Mouse (Mus musculus): ENCODE results near the gene Gss. TPM values are rescaled to one million over a fixed set of nuclear protein-coding genes. Genes with fewer than 3 reads are reported as not detected.
A peak's percentile ranks its signal among the peaks of the same experiment; 100 is the strongest.

Gene Gss
- polyA plus RNA-seq, 1 experiment: 18.4 TPM

DNA sequence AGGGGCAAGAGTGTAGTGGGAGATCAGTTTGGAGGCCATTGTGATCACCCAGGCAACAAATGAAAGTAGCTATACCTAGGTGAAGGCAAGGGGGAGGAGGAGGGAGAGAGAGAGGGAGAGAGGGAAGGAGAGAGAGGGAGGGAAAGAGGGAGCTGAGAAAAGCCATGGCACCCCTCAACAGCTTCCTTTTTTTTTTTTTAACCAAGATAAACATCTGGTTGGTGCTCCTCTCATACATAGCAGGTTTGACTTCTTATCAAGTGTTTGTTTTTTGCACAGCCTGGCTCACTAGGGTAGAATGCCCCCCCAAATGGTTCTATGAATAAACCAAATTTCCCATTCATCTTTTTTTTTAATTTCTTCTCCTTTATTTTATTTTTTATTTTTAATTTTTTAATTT lies 56.3 kb downstream of the Gss start:
- Histone ChIP-seq H3K27ac (ENCODE audit: insufficient read depth, low read length) (no peak overlapping the region), H3K4me1 (ENCODE audit: control insufficient read depth, insufficient read depth, low read length) (peaks cover 1% of the 10 kb centered on the region), H3K4me3 (ENCODE audit: insufficient read depth, low read length) (no peak overlapping the region)
- TF ChIP-seq POLR2A (IDR thresholded peaks at IDR 0.05; ENCODE audit: extremely low read depth, insufficient read depth, low read length): no peak
- no peak for TF ChIP-seq CTCF (IDR thresholded peaks at IDR 0.05; ENCODE audit: extremely low read depth, insufficient read depth, low read length)

DNA sequence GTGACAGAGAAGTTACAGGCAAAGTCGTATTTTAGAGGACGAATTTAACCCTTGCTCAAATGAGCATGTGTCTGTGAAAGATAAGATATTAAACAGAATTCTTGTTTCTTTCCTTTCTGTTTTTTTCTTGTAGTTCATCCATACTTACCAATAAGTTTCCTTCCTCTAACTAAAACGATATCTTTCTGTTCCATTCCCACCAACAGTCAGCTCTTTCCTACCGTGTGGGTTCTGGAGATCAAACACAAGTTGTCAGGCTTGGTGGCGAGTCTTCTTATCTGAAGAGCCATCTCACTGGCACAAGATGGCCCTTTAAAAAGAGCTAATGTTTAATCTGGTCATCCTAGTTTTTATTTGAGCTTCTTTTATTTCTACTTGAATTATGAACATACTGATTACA lies 65.2 kb downstream of the Gss start:
- H3K4me1 ChIP-seq (ENCODE audit: control insufficient read depth, insufficient read depth, low read length): no peaks in the 10 kb centered on the region
- no peak overlapping the region for H3K4me3 ChIP-seq (ENCODE audit: insufficient read depth, low read length)
- H3K27ac ChIP-seq (ENCODE audit: insufficient read depth, low read length): no peak overlapping the region
- TF ChIP-seq CTCF (IDR thresholded peaks at IDR 0.05; ENCODE audit: extremely low read depth, insufficient read depth, low read length) (no peak), POLR2A (IDR thresholded peaks at IDR 0.05; ENCODE audit: extremely low read depth, insufficient read depth, low read length) (no peak)

GRCm38 (mm10) chr2:155524378-155524777 lies 68.2 kb downstream of the Gss start:
- no peak for TF ChIP-seq CTCF (IDR thresholded peaks at IDR 0.05; ENCODE audit: extremely low read depth, insufficient read depth, low read length)
- Histone ChIP-seq H3K4me1 (ENCODE audit: control insufficient read depth, insufficient read depth, low read length) (no peaks in the 10 kb centered on the region), H3K4me3 (ENCODE audit: insufficient read depth, low read length) (no peak overlapping the region), H3K27ac (ENCODE audit: insufficient read depth, low read length) (no peak overlapping the region)

- Histone ChIP-seq H3K4me1 (ENCODE audit: control insufficient read depth, insufficient read depth, low read length) (peaks cover 2% of the 10 kb centered on the region; the same call in 1 of the 2 replicates), H3K4me3 (ENCODE audit: insufficient read depth, low read length) (no peak overlapping the region), H3K27ac (ENCODE audit: insufficient read depth, low read length) (no peak overlapping the region)
- no peak for TF ChIP-seq CTCF (IDR thresholded peaks at IDR 0.05; ENCODE audit: extremely low read depth, insufficient read depth, low read length)
These were observed 68.9 kb downstream of the Gss start for GRCm38 (mm10) chr2:155523706-155524105.

DNA sequence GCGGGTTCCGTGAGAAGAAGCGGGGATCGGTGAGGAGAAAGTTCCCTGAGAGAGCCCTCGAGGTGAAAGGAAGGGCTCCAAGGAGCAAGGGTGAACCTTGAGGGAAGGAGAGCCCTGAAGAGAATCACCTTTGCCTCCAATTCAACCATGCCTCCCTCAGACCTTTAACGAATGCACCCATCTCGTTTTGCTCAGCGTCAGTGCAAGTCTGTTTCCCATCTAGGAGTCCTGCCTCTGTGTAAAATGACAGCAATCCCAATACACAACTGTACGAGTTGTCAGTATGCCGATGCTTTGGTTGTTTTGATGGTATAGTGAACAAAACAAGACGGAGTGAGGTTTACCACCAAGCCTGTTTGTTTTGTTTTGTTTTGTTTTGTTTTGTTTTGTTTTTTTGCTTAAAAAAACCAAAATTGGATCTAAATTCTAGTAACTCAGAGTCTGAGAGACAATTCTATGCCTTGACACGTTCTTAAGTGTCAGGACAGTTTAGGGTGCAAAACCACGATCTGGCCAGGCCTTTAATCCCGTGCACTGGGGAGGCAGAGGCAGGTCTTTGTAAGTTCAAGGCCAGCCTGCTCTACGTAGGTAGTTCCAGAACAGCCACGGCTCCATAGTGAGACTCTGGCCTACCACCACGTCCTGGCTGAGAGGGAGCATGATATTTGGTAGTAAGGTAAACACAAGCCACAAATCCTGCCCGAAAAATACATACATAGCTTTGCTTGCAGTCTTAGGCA lies 73.9 kb downstream of the Gss start:
- Histone ChIP-seq H3K27ac (ENCODE audit: insufficient read depth, low read length) (no peak overlapping the region), H3K4me3 (ENCODE audit: insufficient read depth, low read length) (peak overlapping the region; percentile 62), H3K4me1 (ENCODE audit: control insufficient read depth, insufficient read depth, low read length) (peaks cover 2% of the 10 kb centered on the region; the same call in 1 of the 2 replicates)
- TF ChIP-seq POLR2A (IDR thresholded peaks at IDR 0.05; ENCODE audit: extremely low read depth, insufficient read depth, low read length) (no peak), CTCF (IDR thresholded peaks at IDR 0.05; ENCODE audit: extremely low read depth, insufficient read depth, low read length) (no peak)

DNA sequence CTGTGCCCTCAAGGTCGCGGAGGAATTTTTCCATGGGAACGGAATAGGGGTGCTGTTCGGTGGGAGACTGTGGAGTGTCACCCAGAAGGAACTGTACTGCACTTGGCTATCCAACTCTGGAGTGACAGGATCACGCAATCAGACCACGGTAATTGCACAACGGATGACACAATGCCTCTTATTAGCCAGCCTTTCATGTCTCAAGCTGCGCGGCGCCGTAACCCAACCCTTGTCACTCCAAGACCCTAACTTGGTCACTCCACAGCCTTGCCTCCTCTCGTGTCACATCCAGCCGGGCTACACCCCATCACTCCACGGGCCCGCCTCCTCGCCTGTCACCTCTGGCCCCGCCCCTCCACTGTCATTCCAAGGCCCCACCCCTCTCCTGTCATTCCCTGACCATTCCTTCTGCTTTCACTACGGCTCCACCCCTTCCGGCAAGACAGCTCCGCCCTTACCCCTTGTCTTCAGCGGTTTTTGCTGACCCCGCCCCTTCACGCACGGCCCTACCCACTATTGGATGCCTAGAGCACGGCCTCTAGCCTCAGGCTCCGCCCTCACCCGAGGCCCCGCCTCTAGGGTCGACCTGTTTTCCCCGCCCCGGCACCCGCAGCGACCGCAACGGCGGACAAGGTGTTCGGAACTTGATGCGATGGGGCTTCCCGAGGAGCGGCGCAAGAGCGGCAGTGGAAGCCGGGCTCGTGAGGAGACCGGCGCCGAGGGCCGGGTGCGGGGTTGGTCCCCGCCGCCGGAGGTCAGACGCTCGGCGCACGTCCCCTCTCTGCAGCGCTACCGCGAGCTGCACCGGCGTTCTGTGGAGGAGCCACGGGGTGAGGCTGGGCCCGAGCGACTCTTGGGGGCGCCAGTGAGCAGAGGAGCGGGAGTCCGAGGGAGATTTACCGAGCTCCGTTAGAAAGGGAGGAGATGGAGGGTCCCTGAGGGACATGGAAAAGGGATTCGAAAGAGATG lies 74.9 kb downstream of the Gss start, which contains the start of the genes Acss2 and Ggt7:
Acss2 (plus strand) TSS at position 494 of the 969 bp plus-strand sequence.
Ggt7 (minus strand) TSS at position 783 of the 969 bp plus-strand sequence.
- peaks cover 2% of the 10 kb centered on the region; the same call in 1 of the 2 replicates for H3K4me1 ChIP-seq (ENCODE audit: control insufficient read depth, insufficient read depth, low read length)
- H3K27ac ChIP-seq (ENCODE audit: insufficient read depth, low read length): no peak within 1 kb of the TSS
- TF ChIP-seq CTCF (IDR thresholded peaks at IDR 0.05; ENCODE audit: extremely low read depth, insufficient read depth, low read length) (peak; percentile 56), POLR2A (IDR thresholded peaks at IDR 0.05; ENCODE audit: extremely low read depth, insufficient read depth, low read length) (peak; percentile 63; the same call in 1 of the 2 replicates)
- peak within 1 kb of the TSS; percentile 62 for H3K4me3 ChIP-seq (ENCODE audit: insufficient read depth, low read length)

DNA sequence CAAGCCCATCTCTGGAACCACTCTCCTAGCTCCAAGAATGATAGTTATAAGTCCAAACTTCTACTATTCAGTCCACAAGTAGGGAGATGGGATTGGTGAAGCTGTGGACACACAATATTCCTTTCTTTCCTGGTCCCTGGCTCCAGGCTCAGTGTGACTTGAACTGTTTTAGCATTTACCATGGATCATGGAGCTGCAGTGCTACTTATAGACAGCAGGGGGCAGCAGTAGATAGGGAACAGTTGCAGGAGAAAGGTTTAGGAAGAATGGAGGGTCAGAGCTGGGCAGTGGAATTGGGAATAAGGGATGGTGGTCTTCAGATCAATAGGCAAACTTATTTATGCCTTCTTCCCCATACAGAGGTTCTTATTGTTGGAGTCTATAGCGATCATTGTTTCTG lies 76.7 kb downstream of the Gss start:
- Histone ChIP-seq H3K4me1 (ENCODE audit: control insufficient read depth, insufficient read depth, low read length) (peaks cover 5% of the 10 kb centered on the region; the same call in 1 of the 2 replicates), H3K27ac (ENCODE audit: insufficient read depth, low read length) (no peak overlapping the region), H3K4me3 (ENCODE audit: insufficient read depth, low read length) (no peak overlapping the region)
- TF ChIP-seq POLR2A (IDR thresholded peaks at IDR 0.05; ENCODE audit: extremely low read depth, insufficient read depth, low read length) (no peak), CTCF (IDR thresholded peaks at IDR 0.05; ENCODE audit: extremely low read depth, insufficient read depth, low read length) (peak; percentile 98)

DNA sequence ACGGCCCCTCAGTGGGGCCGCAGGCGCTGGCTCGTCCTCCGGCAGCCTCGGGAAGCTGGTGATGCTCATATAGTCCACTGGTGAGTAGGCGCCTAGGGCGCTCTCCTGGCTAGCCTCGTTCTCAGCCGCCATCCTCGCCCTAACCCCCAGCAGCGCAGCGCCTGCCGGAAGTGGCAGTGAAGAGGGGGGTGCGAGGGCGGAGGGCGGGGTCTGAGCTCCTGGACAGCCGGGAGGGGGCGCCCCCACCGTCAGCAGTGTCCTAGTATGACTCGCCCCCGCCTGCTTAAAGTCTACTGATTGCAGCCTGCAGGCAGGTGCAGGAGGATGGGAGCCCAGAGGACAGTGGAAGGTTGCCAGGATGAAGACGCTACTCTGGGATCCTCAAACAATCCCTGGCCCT lies 77.9 kb downstream of the Gss start:
- H3K4me3 ChIP-seq (ENCODE audit: insufficient read depth, low read length): peak overlapping the region; percentile 55
- peaks cover 5% of the 10 kb centered on the region; the same call in 1 of the 2 replicates for H3K4me1 ChIP-seq (ENCODE audit: control insufficient read depth, insufficient read depth, low read length)
- H3K27ac ChIP-seq (ENCODE audit: insufficient read depth, low read length): peak overlapping the region; percentile 76
- peak; percentile 67; the same call in 1 of the 2 replicates for TF ChIP-seq POLR2A (IDR thresholded peaks at IDR 0.05; ENCODE audit: extremely low read depth, insufficient read depth, low read length)
- TF ChIP-seq CTCF (IDR thresholded peaks at IDR 0.05; ENCODE audit: extremely low read depth, insufficient read depth, low read length): no peak

DNA sequence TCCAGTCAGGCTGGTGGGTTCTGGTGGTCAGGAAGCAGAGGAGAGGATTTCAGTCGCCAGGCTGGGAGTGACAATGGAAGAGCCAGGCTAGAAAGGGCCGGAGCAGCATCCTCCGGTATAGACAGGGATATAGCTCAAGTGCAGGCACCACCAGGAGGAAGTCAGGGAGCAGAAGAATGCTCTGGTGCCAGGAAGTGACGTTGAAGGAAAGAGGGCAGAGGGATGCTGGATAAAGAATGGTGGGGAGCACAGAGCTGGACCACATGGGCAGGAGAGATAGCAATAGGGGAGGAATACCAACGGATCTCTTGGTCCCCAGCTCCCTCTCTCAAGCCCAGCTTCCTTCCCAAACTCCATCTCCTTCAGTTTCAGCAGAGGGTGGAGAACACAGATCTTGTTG lies 79.1 kb downstream of the Gss start:
- peak overlapping the region; percentile 55 for H3K4me3 ChIP-seq (ENCODE audit: insufficient read depth, low read length)
- peak; percentile 88 for TF ChIP-seq POLR2A (IDR thresholded peaks at IDR 0.05; ENCODE audit: extremely low read depth, insufficient read depth, low read length)
- no peak for TF ChIP-seq CTCF (IDR thresholded peaks at IDR 0.05; ENCODE audit: extremely low read depth, insufficient read depth, low read length)
- H3K4me1 ChIP-seq (ENCODE audit: control insufficient read depth, insufficient read depth, low read length): peaks cover 2% of the 10 kb centered on the region; the same call in 1 of the 2 replicates
- H3K27ac ChIP-seq (ENCODE audit: insufficient read depth, low read length): peak overlapping the region; percentile 76; the same call in 1 of the 2 replicates

Other genes starting within 250 kb of the Gss start
- gene Pigu, start 235.4 kb downstream of the Gss start, polyA plus RNA-seq (2012; rRNA removed): 36.9 and 39.9 TPM in 2 replicates
- gene Trp53inp2, start 211.8 kb downstream of the Gss start, polyA plus RNA-seq (2012; rRNA removed): 151 and 170 TPM in 2 replicates
- gene Ncoa6, start 118.9 kb downstream of the Gss start, polyA plus RNA-seq (2012; rRNA removed): 42.1 and 43.4 TPM in 2 replicates
- 77.3 and 77.7 TPM in 2 replicates for gene Acss2, start 74.9 kb downstream of the Gss start, polyA plus RNA-seq (2012; rRNA removed)
- 261 and 264 TPM in 2 replicates for gene Ggt7, start 74.6 kb downstream of the Gss start, polyA plus RNA-seq (2012; rRNA removed)
- gene Myh7b, start 18.4 kb upstream of the Gss start, polyA plus RNA-seq (2012; rRNA removed): 10.5 and 13.8 TPM in 2 replicates
- gene Trpc4ap, start 99.6 kb upstream of the Gss start, polyA plus RNA-seq (2012; rRNA removed): 158 and 163 TPM in 2 replicates
- gene Edem2, start 136.7 kb upstream of the Gss start, polyA plus RNA-seq (2012; rRNA removed): 39.5 and 39.7 TPM in 2 replicates
- gene Gm17581, start 143.1 kb upstream of the Gss start, polyA plus RNA-seq (2012; rRNA removed): not detected in 2 replicates
- 0.95 and 1.1 TPM in 2 replicates for gene Procr, start 158.3 kb upstream of the Gss start, polyA plus RNA-seq (2012; rRNA removed)
- gene Mmp24, start 182.5 kb upstream of the Gss start, polyA plus RNA-seq (2012; rRNA removed): 33.8 and 34.2 TPM in 2 replicates
- 90.6 and 93.4 TPM in 2 replicates for gene BC029722, start 226.6 kb upstream of the Gss start, polyA plus RNA-seq (2012; rRNA removed)
- 69.2 and 71.0 TPM in 2 replicates for gene Eif6, start 234.1 kb upstream of the Gss start, polyA plus RNA-seq (2012; rRNA removed)
- not detected in 2 replicates for gene Fam83c, start 242.0 kb upstream of the Gss start, polyA plus RNA-seq (2012; rRNA removed)

All from cortical plate, adult 2 months (tissue).